Mouse (Mus musculus): ENCODE data around the gene Slc10a3. TPM values are rescaled to one million over a fixed set of nuclear protein-coding genes. Genes with fewer than 3 reads are reported as not detected.
"Not testable (repeated sequence)": the region's sequence is repeated elsewhere in the genome, so short reads cannot be mapped to it uniquely, and the experiment has no call there.

Gene Slc10a3
- total RNA-seq (2022): 1 to 10 TPM; 2.8 to 4.5 (median 3.7) TPM

GRCm38 (mm10) chrX:74372888-74373549 is at the start of gene Slc10a3, which contains the start of gene Ubl4a:
Slc10a3 (minus strand) TSS chrX:74373349.
Ubl4a (minus strand) TSS chrX:74373218.
- DNase-seq (ENCODE audit: low spot score in 2 of 2): peak; percentile 57 to 83

- peak; percentile 21 to 42 for DNase-seq (ENCODE audit: low spot score in 2 of 2)
These were observed 40.2 kb upstream of the Slc10a3 start for GRCm38 (mm10) chrX:74413377-74413776.

GRCm38 (mm10) chrX:74408340-74408739 is 35.2 kb upstream of the Slc10a3 start:
- no peak for DNase-seq (ENCODE audit: low spot score in 2 of 2)

- DNase-seq (ENCODE audit: low spot score in 2 of 2): no peak
These were observed 27.0 kb upstream of the Slc10a3 start for GRCm38 (mm10) chrX:74400136-74400535.

GRCm38 (mm10) chrX:74392535-74393443 is 19.6 kb upstream of the Slc10a3 start, which contains the start of the genes Fam3a and Ikbkg:
Fam3a (minus strand) TSS chrX:74393272.
Ikbkg (plus strand) TSS chrX:74393290.
- peak; percentile 52 to 83 for DNase-seq (ENCODE audit: low spot score in 2 of 2)

- no peak for DNase-seq (ENCODE audit: low spot score in 2 of 2)
These were observed 15.0 kb upstream of the Slc10a3 start for GRCm38 (mm10) chrX:74388153-74388552.

GRCm38 (mm10) chrX:74384451-74384850 is 11.3 kb upstream of the Slc10a3 start:
- DNase-seq (ENCODE audit: low spot score in 2 of 2): no peak

- DNase-seq (ENCODE audit: low spot score in 2 of 2): peak in 1 of 2 experiments; percentile 25
These were observed 4.8 kb downstream of the Slc10a3 start for GRCm38 (mm10) chrX:74368209-74368909.

- no peak for DNase-seq (ENCODE audit: low spot score in 2 of 2)
These were observed 5.6 kb downstream of the Slc10a3 start for GRCm38 (mm10) chrX:74367512-74367911.

GRCm38 (mm10) chrX:74359171-74359570 is 14.0 kb downstream of the Slc10a3 start:
- DNase-seq (ENCODE audit: low spot score in 2 of 2): no peak

GRCm38 (mm10) chrX:74357069-74357468 is 16.1 kb downstream of the Slc10a3 start:
- DNase-seq (ENCODE audit: low spot score in 2 of 2): not testable (repeated sequence)

GRCm38 (mm10) chrX:74353467-74353770 is 19.7 kb downstream of the Slc10a3 start, which contains the start of gene Lage3:
Lage3 (minus strand) TSS chrX:74353618.
- peak; percentile 45 to 66 for DNase-seq (ENCODE audit: low spot score in 2 of 2)

GRCm38 (mm10) chrX:74352645-74353466 is 20.3 kb downstream of the Slc10a3 start:
- DNase-seq (ENCODE audit: low spot score in 2 of 2): no peak

GRCm38 (mm10) chrX:74330166-74330930 is 42.8 kb downstream of the Slc10a3 start:
- no peak for DNase-seq (ENCODE audit: low spot score in 2 of 2)

GRCm38 (mm10) chrX:74329215-74329671 is 43.9 kb downstream of the Slc10a3 start:
- DNase-seq (ENCODE audit: low spot score in 2 of 2): no peak

- DNase-seq (ENCODE audit: low spot score in 2 of 2): peak; percentile 26 to 44
These were observed 44.4 kb downstream of the Slc10a3 start, which contains the start of gene Plxna3 for GRCm38 (mm10) chrX:74328725-74329161. Plxna3 (plus strand) TSS chrX:74329066.

All from left cerebral cortex, adult 8-10 months (tissue).